Mouse (Mus musculus) lung, postnatal 10 days (tissue): ENCODE measurements around the gene Dgcr6.
"Not testable (repeated sequence)": the region's sequence is repeated elsewhere in the genome, so short reads cannot be mapped to it uniquely, and the experiment has no call there.

Experiments used
- DNase-seq: peaks from one replicate; pipeline ENCODE4 v3.0.0; 2021

Gene Dgcr6

DNA sequence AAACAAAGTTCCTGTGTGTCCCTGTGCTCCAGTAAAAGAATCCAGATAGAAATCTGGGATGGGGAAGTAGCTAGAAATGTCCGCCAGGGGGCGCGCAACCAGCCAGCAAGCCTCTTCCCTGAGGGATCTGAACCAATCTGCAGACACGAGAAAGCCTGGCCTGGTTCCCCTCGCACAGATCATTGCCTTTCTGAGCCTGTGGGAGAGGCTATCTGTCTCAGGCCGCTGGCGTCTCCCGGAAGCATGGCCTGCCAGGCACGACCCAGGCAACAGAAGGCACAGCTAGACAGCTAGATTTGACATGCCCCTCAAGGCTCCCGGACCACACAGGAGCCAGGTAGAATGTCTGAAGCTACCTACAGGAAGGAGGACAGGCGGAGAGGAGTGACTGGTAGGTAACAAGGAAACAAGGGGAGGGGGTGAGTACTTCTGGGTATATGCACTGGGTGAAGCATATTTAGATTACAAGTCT is at the start of gene Dgcr6:
TSS of gene Dgcr6 (plus strand) at position 130 of the 472 bp plus-strand sequence.
- peak; percentile 85 for DNase-seq

GRCm38 (mm10) chr16:18004589-18004988 is 48.1 kb upstream of the Dgcr6 start:
- DNase-seq = peak; percentile 3

DNA sequence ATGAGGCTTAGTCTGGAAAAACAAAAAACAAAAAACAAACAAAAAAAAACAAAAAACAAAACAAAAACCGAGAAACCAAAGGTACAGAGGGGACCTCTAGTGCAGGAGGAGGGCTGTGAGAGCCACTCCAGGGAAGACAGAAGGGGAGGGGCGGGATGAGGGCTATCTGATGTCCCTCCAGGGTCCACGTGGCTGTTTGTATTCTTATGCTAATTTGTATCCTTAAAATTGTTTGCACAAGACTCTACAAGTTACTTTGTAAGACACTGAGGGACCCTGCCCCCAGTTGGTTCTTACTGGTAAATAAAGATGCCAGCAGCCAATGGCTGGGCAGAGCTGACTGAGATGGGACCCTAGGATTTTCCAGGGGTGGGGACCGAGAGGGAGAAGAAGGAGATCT is 45.6 kb upstream of the Dgcr6 start:
- no peak for DNase-seq

GRCm38 (mm10) chr16:18011101-18011500 is 41.6 kb upstream of the Dgcr6 start:
- DNase-seq = no peak

GRCm38 (mm10) chr16:18016482-18016881 is 36.2 kb upstream of the Dgcr6 start:
- DNase-seq = not testable (repeated sequence)

DNA sequence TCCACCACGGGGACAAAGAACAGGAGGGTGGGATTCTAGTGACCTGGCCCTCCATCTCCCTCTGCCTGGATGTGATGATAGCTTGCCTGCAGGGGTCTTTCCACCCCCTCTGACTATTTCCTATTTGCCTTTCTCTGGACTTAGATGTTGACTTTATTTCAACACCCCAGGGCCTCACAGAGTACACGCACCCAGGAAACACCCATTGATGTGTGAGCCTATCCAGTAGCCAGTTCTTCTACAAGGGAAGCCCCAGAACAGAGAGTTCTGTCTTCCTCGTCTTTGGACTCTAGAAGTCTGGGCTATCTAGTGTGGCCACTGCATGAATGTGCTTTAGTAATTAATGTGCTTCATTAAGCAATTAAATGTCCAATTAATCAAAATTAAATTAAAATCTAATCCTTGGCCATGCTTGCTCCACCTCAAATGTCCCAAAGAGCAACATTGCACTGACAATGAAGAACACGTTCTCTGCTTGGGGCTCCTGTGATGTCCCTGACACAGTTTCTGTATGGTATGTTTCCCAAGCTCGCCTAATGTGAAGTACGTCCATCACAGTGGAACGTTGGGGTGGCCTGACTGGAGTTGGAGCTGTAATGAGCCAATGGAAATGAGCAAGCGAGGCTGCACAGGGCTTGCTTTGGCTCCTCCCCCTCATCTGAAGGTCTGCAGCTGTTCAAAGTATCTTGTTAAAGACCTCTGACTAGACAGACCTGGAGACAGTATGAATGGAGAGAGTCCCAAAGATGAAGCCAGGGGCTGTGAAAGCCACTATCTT is 29.7 kb upstream of the Dgcr6 start:
- DNase-seq = no peak

DNA sequence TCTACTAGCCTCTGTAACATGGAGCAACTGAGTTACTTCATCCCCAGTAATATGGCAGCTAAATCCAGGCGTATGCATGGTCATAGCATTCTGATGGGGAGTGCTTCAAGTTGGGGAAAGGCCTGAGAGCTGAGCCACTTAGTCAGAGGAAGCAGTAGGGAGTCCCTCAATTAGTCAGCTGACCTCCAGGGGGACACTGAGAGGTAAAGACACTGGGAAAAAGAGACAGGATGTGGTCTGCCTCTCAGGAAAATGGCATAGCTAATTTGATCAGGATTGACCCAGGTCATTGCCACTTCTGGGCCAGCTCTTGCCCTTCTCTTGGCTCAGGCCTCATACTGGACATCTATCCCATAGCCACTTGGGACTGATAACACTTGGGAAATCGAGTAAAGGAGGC is 25.3 kb upstream of the Dgcr6 start:
- no peak for DNase-seq

DNA sequence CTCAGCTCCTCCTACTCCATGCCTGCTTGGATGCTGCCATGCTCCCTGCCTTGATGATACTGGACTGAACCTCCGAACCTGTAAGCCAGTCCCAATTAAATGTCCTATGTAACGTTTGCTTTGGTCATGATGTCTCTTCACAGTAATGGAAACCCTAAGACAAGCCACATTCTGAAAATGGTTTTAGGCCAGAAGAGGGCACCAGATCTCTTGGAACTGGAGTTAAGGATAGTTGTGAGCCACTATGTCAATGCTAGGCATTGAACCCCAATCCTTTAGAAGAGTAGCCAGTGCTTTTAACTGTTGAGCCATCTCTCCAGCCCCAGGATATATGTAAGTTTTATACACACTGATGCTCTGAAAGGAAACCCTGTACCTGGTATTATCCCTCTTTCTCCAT is 20.9 kb upstream of the Dgcr6 start:
- peak; percentile 43 for DNase-seq

GRCm38 (mm10) chr16:18033289-18033688 is 19.4 kb upstream of the Dgcr6 start:
- no peak for DNase-seq

- DNase-seq = no peak
Observed at GRCm38 (mm10) chr16:18034286-18034685, 18.4 kb upstream of the Dgcr6 start.

DNA sequence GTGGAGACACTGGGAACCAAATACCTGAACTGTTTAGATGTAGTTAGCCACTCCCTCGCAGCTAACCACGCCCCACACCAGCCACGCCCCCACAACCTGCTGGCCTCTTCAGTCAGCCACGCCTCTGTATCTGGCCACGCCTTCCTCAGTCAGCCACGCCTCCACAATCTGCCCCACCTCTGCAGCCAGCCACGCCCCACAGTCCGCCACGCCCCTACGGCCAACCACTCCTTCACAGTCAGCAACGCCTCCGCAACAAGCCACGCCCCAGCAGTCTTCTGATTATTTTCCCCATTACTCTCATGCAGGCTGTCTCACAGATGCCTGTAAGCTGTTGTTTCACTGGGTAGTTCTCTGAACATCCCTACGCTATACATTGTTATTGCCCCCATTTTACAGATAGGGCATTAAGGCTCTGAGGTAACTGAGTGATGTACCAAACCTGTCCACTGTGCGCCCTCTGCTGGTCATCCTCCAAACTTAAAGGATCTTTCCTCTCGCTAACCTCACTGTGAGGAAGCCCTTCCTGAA is 16.2 kb upstream of the Dgcr6 start:
- peak; percentile 70 for DNase-seq

- DNase-seq = no peak
Observed at GRCm38 (mm10) chr16:18037025-18037424, 15.6 kb upstream of the Dgcr6 start.

DNA sequence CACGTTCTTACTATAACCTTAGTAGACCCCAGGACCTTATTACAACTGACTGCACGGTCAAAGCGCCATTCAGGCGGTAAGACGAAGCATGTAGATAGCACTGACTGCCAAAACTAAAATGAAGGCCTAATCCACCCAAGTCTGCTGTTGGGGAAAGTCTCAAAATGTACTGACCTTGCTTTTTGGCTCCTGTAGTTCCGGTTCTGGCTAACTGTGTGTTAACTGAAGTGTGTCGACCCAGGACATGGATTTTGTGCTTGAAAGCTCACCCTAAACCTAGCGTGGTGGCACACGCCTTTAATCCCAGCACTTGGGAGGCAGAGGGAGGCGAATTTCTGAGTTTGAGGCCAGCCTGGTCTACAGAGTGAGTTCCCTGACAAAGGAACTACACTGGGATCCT is 7.7 kb upstream of the Dgcr6 start:
- DNase-seq = no peak

DNA sequence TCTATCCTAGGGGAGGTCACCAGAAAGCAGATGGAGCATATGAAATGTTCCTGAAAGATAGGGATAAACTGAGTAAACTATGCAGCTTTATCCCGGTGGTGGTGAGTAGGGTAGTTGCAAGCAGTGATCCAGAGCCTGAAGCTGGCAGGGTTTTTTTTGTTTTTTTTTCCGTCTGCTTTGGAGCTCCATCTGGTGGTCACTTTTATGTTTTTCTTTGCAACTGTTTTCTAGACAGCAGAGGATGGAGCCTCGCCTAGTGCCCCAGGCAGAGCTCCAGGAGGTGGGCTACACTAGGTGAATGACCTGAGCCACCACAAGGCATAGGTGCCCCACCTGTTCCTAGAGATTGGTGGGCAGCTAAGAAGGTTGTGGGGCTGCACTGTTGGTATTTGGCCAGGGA is 5.0 kb upstream of the Dgcr6 start:
- DNase-seq = peak; percentile 66

- no peak for DNase-seq
Observed at GRCm38 (mm10) chr16:18048071-18048470, 4.6 kb upstream of the Dgcr6 start.

DNA sequence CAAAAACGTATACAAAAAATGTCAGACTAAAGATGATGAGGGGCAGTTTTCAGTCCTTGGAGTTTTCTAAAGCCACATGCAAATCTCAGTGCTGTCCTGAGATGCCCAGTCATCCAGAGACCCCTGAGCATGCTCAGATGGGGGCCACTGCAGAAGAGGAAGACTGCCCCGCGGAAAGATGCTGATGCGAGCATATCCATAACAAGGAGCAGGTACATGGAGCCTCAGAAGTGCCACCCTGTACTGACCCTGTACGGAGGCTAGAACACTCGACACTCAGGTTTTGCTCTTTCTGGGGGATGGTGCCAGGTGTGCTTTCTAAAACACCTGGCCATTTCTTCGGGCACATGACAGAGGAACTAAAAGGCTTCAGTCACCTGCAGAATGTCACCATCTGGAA is 338 bp upstream of the Dgcr6 start:
- no peak for DNase-seq

DNA sequence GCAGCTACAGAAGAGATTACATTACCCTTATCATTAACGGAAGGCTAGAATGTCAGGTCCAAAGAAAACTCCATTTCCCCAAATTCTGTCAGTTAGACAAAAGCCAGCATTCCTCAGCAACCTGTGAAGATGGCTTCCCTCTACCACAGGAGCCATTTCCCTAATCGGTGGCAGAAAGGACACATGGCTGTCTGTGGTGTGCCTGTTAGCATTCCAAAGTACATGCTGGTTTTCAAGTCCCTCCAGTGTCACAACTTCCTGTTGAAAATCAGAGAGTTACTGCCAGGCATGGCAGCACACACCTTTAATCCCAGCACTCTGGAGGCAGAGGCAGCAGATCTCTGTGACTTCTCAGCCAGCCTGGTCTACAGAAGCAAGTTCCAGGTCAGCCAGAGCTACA is 3.6 kb downstream of the Dgcr6 start:
- DNase-seq = no peak

DNA sequence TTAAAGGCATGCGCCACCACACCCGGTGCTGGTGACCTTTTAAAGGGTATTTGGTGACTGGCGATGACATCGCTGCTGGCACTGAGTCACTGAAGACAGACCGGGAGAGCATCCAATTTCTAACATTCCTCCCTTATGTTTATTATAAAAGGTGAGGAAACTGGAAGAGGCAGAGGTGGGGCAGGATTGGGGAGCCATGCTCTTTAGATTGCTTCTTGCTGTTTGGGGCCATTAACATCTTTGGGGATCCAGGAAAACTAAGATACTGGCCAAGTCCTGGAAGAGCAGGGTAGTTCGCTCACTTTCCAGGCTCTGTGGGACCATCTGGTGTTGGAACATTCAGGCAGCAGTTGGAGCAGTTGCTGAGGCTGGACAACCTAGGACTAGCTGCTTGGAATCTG is 5.7 kb downstream of the Dgcr6 start:
- peak; percentile 38 for DNase-seq

DNA sequence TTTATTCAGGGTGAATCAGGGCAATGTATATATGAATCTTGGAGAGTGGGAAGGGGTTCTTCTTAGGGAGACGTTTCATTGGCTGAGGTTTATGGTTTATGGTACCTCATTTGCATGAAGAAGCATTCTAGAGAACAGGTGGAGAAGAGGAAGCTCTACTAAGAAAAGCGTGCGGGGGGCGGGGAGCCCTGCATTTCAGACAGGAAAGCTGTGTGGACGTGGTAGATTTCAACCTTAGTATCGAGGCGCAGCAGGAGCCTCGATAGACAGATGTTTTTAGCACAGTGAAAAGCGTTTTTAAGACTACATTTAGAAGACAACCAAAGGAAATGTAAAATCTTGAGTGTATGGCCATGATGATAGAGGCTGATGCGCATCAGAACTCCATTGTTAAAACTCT is 6.6 kb downstream of the Dgcr6 start:
- DNase-seq = no peak

DNA sequence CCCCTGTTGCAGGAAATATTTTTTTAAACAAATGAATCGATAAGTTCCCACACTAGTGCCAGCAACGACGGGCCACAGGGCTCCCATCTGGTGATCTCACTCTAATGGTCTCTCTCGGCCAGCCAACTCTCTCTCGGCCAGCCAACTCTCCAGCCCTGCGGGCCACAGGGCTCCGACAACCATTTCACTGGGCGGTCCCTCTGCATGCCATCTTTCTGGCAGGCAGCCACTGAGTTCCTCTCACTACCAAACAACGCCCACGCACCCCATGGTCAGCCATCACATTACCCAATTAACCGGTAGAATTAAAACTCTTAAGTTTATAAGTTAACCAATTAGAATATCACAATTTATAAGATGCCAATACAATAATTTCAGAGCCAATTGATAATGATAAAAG is 8.5 kb downstream of the Dgcr6 start:
- DNase-seq = peak; percentile 21

GRCm38 (mm10) chr16:18066060-18067009 is 13.7 kb downstream of the Dgcr6 start:
- DNase-seq = peak; percentile 96

DNA sequence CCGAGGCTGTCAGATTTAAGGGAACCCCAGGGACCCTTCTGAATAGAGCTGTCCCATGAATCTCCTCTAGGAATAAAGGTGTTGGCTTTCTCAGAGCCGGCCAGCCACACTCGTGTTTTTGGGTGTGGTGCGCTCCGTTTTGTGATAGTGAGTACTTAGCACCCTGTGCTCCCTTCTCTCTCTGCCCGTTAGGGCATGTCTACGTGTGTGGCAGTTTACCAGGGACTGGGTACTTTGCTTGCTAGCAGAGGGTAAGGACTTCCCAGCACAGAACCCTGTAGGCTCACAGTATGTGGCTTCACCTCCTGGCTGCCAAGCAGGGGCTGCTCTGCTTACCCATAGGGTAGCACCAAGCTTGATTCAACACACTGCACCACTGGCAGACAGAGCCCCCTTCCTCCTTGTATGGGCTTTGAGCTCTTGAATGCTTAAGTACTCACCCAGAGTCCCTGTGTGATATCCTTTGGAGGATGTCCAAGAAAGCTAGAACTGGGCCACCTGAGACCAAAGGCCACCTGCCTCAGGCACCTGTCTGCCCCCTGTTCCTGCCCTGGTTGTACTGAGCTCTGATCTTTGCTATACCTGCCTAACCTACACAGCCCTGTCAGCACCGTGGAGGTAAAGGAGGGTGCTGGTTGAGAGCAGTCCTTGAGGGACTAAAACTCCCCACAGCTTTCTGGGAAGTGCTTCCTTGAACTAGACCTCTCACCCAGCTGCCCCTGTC is 16.2 kb downstream of the Dgcr6 start:
- no peak for DNase-seq

GRCm38 (mm10) chr16:18070798-18071197 is 18.1 kb downstream of the Dgcr6 start:
- no peak for DNase-seq
